Mouse (Mus musculus): ENCODE results near the gene Lrrc23.
"Not testable (repeated sequence)": the region's sequence is repeated elsewhere in the genome, so short reads cannot be mapped to it uniquely, and the experiment has no call there.

Gene Lrrc23

DNA sequence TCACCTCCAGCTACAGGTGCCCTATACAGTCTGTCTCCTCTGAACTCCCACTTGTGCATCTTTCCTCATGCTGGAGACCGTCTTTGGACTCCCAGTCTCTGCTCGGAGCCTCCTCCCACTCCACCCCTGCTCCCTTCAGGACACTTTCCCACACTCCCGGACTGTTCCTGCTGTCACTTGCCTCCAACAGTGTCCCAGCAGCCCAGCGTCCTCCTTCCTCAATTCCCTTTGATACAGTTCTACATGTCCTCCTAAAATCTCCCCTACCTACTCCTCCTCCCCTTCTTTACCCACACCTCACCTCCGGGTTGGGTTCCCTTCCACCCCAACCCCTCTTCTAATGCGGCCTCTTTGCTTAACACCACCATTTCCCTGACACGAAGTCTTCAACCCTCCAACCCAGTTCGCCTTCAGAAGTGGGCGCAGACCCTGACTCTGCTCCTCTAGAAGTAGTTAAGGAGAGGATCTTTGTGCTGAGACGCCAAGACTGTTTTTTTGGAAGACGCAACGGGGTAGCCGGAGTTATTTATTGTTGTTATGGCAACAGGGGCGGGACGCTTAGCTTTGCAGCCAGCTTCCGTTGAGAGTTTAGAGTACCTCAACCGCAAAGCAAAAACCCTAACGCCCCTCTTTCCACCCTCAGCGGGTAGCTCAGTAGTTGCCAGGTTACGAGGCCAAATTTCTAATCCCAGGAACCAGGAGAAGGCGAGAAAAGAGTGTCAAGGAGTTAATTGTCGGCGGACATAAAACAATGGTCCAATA lies at the start of gene Lrrc23:
Gene Lrrc23 (minus strand): TSS at position 506 of the 762 bp plus-strand sequence.
- peak; percentile 77 for DNase-seq (ENCODE audit: low spot score)

DNA sequence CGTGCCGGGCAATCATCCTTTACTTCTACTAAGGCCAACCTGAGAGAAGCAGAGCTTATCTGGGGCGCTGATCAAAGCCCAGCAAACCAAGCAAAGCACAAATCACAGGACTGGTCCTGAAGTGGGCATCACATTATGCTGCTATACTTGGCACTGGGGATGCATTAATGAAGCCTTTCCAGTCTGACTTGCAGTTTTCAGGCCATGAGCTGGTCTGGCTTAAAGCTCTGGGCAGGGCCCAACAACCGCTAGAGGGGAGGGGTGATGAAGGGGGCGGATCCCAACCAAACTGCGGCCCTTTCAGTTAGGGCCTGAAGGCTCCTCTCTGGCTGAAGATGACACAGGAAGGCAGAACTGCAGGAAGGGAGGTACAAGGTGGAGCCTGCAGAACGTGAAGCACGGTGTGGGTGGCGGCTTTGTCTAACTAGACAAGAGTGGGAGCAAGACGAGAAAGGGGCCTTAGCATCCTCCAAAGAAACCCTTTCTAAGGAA lies 48.6 kb upstream of the Lrrc23 start:
- peak; percentile 20 for DNase-seq (ENCODE audit: low spot score)

DNA sequence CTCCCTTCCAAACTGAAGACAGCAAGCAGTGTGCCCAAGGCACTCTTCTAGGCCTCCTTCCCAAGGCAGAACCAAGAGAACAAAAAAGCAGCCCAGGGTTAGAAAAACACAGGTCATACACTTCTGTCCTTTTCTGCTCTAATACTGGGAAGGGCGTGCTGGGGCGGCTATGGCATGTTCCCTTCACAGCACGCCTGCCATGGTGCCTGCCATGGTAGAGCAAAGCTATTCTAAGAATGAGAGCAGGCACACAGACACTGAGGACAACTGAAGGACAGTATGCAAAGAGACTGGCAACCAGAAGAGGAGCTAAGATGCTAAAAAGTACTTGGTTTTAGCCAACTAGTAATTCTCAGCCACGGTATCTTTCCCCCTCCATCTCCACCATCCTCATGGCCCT lies 42.5 kb upstream of the Lrrc23 start:
- no peak for DNase-seq (ENCODE audit: low spot score)

DNA sequence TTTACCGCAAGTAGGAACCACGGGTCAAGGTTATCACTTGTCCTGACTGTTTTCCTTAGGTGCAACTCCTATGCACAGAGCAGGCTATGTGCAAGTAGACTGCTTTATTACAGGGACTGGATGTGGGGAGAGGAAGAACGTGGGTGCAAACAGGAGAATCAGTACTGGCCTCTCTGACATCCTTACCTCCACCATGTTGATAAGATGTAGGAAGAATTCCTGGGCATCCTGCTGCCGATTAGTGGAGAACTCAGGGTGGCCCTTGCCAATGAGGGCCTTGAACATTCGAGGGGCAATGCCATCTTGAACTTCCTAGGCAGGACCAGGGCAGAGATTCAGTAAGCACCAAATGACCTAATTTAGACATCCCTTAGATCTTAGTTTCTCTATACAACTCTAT lies 41.4 kb upstream of the Lrrc23 start:
- DNase-seq (ENCODE audit: low spot score): no peak

DNA sequence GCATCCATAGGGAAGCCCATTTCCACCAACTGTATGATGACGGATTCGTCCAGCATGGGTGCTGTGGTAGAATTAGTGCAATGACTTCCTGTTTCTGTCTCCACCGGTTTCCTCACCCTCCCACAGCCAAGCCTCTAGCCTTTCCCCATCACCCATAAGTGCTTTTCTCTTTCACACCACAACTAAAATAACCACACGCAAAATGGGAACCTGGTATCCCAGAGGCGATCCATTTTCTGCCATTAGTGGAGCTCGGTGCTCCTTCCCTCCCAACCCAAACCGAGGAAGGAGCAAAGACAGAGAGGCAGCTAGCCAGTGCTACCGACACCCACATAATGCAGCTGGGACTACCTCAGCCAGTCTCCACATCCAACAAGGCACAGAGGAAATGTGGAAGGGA lies 38.4 kb upstream of the Lrrc23 start:
- DNase-seq (ENCODE audit: low spot score): no peak

DNA sequence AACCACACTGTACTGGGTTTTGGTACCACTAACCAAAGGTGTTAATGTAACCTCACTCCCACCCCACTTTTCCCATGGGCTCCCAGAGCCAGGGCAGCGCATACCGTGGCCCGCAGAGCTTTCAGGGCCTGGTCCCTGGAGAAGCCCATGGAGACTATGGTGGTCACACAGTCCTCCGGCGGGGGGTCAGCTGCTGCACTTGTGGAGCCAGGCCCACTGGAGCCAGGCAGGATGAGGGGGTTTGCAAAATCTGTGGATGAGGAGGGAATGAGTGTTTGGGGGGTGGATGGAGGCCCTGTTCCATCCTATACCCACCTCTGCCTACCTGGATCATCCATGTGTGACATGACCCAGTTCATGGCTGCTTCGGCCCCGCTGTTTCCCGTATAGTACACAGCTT lies 38.0 kb upstream of the Lrrc23 start:
- DNase-seq (ENCODE audit: low spot score): no peak

DNA sequence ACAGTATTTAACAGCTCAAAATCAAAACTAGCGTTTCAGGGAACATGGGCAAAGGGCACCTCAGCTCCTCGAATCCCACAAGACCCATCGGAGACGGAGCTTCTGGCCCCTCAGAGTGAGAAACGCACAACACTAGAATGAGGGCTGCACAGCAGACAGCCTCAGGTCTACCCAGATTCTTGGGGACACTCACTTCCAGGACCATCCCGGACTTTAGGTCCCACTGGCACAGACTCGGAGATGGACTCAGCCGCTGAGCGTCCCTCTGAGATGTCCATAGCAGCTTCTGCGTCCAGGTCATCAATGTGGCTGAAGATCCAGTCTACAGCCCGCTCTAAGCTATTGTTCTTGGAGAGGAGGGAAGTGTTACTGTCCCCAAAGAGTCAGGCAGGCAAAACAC lies 37.6 kb upstream of the Lrrc23 start:
- no peak for DNase-seq (ENCODE audit: low spot score)

DNA sequence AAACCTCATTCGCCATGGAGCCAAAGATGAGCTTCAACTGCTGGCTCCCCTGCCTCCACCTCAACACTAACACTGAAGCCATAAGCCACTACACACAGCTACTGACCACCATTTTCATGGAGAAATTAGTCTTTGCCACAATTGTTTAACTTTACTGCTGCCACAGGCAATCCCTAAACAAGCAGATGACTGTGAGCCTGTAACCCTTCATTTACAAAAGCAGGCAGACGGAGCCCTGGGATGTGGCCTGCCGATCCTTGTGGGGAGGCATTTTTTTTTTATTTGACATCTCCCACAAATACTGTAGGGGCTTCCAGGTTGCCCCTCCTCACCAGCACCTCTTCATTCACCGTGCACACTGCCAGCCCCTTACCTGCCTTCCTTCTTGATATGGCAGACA lies 37.1 kb upstream of the Lrrc23 start:
- DNase-seq (ENCODE audit: low spot score): no peak

DNA sequence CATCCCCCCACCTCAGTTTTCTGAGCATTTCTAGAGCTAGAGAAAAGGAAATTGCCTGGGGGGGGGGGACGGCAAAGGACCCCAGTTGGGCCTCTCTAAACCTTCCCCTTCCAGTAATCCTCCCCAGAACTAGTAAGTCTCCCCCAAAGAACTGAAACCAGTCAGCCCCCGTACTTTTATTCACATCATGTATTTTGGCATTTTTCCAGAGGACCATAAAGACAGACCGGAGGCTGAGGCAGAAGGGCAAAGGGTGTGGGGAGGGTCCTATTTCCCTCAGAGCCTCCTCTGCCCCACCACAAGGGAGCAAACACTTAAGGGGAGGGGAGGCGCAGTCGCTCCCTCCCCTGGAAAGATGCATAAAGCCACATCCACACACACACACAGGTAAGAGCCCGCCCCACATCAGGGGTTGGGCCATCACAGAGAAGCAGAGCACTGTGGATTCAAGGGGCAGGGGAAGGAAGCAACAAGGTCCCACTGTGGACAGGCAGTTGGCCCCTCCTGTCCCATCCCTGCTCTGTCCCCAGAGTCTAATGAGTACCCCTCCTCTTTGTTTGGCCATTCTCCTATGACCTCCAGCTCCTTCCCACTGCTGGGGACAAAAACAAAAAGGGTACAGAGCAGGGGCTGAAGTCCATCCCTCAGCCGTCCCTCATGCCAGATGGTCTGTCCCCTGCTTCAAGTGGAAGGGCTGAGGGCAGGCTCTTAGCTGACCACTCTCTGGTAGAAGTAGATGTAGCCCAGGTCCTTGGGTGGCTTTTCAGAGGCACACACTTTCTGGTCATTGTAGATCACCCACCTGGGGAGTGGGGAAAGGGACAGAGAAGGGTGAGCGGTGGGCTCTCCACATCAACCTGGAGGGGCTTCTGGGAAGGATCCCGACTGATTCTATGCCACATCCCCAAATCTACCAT lies 35.6 kb upstream of the Lrrc23 start:
- DNase-seq (ENCODE audit: low spot score): no peak

DNA sequence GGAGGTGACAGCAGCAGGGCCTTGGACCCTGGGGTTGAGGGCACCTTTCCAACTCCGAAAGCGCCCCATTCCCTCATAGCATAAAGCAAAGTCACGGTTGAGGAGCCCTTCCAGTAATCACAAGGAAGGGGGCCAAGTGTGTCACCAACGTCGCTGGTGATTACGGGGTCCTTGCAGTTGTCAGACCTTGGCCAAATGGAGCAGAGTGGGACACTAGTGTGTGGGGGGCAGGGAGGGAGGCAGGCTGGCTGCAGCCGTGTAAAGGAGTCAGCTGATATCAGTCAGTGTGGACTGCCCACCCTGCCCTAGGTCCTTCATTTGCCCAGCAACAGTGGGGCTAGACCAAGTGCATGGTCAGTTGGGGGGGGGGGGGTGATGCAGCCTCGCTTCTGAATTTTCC lies 34.9 kb upstream of the Lrrc23 start:
- no peak for DNase-seq (ENCODE audit: low spot score)

DNA sequence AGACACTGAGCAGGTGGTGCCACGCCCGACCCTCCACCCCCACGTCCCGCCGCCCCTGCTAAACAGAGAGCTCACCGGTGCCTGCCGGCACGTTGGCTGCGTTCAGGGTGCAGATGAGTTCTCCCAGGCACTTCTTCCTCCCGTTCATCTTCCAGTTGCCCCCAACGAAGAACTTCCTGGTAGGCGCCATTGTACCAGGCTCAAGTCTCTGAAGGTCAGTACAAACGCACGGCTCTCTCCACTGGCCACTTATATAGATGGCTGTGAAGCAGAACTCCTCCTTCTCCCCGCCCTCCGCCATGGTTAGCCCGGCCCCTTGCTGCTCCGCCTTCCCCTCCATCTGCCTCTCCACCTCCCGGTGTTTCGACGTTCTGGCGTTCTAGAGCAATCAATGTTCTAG lies 34.4 kb upstream of the Lrrc23 start, which contains the start of gene Tpi1:
Gene Tpi1 (minus strand): TSS at position 364 of the 400 bp plus-strand sequence.
- DNase-seq (ENCODE audit: low spot score): peak; percentile 77

DNA sequence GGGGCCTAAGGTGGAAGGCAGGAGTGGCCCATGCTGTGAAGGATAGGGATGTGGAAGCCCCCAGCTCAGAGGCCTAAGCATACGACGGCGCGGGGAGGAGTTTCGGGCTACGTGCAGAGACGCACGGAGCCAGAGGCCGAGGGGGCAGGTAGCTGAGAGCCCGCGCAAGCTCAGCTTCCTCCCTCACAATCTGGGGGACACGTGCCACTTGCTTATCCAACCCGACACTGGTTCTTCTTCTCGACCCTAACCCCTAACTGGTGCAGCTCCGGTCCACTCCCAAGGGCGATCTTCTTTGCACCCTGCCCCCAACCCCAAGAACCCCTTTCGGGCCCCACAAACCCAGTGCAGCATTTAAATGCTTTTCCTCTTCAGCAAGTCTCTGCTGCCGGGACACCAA lies 34.0 kb upstream of the Lrrc23 start:
- peak; percentile 62 for DNase-seq (ENCODE audit: low spot score)

DNA sequence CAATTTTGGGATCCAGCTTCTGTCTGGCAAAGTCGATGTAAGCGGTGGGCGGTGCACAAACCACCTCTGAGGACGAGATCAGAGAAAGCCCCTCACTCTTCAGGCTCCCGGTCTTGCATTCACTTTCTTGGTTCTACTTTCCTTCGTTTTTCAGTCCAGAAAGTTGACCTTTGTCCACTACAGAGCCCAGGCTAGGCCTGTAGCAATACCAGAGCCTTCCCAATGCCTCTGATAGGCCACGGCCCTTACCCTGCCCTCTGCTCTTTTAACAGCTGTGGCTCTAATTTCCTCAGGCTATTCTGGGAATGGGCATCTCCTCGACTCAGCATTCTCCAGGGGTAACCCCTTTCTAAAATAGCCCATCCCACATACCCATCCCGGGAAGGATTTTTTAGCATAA lies 33.3 kb upstream of the Lrrc23 start:
- no peak for DNase-seq (ENCODE audit: low spot score)

DNA sequence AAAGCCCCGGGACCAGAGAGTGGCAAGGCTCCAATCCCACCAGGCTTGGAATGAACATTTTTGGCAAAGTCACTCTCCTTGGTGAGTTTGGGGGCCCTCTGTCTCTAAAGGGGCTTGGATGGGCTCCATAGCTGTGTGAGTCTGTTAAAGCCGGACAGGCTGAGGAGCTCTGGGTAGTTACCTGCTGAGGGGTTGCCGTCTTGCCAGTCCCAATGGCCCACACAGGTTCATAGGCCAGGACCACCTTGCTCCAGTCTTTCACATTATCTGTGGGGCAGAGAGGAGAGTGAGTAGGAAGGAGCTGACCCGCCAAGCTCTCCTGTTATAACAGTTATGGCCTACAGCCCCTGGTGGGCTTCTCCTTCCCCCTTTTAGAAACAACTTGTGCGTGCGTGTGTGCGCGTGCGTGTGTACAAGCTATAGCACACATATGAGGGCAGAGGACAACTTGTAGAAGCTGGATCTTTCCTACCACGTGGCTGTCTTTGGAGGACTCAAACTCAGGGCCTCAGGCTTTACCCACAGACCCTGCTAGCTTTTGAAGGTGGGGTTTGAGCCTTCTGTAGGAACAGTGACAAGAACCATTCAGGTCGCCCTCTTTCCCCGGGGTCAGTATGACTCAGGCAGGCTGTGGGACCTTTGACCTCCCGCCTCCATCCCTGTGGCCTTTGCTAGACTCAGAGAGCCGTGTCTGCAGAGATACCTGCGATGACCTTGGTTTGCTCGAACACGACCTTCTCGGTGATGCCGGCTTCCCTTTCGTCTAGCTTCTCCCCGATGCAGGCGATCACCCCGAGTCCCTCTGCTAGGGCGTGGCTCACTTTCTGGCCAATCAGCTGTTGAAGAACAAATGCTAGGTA lies 32.4 kb upstream of the Lrrc23 start:
- DNase-seq (ENCODE audit: low spot score): no peak

DNA sequence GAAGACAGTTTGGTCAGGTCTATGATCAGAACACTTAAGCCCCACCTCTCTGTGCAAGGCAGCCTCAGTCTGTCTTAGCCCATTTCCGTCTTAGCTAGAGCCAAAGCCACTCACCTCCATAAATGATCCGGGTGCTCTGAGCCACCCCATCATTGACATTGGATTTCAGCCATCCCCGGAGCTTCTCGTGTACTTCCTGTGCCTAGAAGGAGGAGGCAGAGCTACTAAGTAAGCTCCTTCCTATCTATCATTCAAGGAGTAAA lies 31.8 kb upstream of the Lrrc23 start:
- no peak for DNase-seq (ENCODE audit: low spot score)

DNA sequence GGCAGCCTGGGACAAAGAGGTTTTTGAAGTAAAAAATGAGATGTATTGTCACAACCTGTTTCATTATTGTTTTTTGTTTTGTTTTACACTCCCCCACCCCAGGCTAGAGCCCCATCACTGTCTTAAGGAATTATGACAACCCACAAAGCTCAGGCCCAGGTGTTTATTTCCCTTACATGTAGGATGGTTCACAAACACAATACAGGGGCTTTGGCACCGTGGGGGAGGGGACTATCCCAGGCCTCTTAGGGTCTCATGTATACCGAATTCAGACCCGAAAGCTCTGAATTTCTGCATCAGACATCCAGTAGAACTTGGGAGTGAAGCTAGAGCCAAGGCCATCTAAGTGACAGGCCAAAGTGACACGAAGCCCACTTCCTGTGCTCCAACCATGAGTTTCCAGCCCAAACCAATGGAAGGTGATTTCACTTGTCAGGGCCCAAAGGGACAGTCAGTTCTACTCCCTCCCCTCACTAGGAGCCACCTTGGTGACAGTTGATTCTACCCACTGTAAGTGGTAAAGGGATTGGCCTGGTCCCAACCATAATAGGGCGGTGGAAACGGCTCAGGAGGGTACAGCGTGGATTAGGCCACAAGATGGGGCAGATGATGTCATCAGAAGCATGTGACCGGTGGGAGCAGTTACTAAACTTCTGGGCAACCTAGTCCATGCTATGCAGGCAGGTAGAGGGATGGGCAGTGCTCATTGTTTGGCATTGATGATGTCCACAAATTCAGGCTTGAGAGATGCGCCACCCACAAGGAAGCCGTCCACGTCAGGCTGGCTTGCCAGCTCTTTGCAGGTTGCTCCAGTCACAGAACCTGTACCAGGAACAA lies 31.3 kb upstream of the Lrrc23 start:
- not testable (repeated sequence) for DNase-seq (ENCODE audit: low spot score)

DNA sequence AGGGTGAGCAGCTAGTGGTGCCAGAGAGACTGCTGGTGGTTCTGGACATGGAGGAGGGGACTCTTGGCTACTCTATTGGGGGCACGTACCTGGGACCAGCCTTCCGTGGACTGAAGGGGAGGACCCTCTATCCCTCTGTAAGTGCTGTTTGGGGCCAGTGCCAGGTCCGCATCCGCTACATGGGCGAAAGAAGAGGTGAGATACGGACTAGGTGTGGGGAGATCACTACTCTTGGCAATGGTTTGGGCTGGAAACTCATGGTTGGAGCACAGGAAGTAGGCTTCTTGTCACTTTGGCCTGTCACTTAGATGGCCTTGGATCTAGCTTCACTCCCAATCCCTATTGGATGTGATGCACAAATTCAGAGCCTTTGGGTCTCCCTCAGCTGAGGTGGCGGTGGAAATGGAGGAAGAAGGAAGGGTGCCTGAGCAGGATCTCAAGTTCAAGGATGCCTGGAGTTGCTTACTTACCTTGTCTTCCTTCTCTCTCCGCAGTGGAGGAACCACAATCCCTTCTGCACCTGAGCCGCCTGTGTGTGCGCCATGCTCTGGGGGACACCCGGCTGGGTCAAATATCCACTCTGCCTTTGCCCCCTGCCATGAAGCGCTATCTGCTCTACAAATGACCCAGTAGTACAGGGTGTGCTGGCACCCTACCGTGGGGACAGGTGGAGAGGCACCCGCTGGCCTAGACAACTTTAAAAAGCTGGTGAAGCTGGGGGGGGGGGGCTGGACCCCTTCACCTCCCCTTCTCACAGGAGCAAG lies 30.4 kb upstream of the Lrrc23 start:
- DNase-seq (ENCODE audit: low spot score): no peak

DNA sequence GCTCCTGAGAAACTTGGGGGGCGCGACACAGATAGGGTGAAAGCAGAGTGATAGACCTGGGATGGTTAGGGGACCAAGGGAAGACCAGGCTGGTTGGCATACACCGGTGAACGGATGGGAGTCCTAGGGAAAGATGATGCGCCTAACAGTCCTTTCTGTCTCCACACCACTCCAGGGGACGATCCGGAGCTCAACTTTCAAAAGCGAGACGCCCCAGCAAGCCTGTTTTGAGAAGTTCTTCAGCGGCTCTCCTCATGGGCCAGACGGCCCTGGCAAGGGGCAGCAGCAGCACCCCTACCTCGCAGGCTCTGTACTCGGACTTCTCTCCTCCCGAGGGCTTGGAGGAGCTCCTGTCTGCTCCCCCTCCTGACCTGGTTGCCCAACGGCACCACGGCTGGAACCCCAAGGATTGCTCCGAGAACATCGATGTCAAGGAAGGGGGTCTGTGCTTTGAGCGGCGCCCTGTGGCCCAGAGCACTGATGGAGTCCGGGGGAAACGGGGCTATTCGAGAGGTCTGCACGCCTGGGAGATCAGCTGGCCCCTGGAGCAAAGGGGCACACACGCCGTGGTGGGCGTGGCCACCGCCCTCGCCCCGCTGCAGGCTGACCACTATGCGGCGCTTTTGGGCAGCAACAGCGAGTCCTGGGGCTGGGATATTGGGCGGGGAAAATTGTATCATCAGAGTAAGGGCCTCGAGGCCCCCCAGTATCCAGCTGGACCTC lies 29.7 kb upstream of the Lrrc23 start:
- DNase-seq (ENCODE audit: low spot score): peak; percentile 24

DNA sequence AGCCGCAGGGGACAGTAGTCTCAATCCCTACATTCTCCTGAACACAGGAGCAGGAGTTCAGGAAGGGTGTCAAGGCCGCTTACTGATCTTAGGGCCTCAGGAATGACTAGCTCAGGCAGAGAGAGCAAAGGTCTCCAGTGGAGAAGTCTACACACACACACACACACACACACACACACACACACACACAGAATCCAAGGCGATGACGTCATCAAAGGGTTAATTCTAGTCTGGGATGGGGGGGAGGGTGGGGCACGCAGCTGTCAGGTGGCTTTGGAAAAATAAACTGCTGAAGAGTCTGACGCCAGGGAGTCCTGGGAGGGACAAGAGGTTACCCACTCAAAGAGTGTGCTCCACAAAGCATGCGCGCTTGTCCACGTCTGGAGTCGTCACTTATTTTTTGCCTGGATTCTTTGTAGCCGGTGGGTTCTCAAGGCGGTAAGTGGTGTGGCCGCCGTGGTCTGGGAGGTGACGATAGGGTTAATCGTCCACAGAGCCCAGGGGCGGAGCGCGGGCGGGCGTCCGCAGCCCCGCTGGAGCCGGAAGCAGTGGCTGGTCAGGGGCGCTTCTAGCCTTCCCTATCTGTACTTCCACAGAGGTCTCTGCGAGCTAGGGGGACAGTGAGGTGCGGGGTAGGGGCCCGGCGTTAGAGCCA lies 29.0 kb upstream of the Lrrc23 start, which contains the start of gene Spsb2:
Gene Spsb2 (plus strand): TSS at position 304 of the 655 bp plus-strand sequence.
- DNase-seq (ENCODE audit: low spot score): peak; percentile 16
